Mouse (Mus musculus): ENCODE measurements at regions not wholly inside any gene's neighbourhood (a gene's known extent, or its start where the extent isn't known, plus 50 kb on each side); places are given as distances from the start of the nearest gene placed in this dataset.

GRCm38 (mm10) chr13:116111032-116111808, 198.3 kb downstream of the Isl1 start:
- no peaks in the 10 kb centered on the region for H3K36me3 ChIP-seq
- no peaks in the 10 kb centered on the region for H3K9me3 ChIP-seq
- no peak overlapping the region for H3K4me2 ChIP-seq
- WGBS = 89% methylated on average over 7 of the region's 7 CpGs
- H3K4me3 ChIP-seq (replicated peaks) = no peak overlapping the region
- ATAC-seq (ENCODE audit: insufficient number of reproducible peaks, insufficient read depth, low FRiP score, low TSS enrichment, low read depth) = no peak
- H3K9ac ChIP-seq (replicated peaks) = no peak overlapping the region
- H3K27me3 ChIP-seq = no peaks in the 10 kb centered on the region
- H3K4me1 ChIP-seq (replicated peaks) = no peaks in the 10 kb centered on the region
- H3K27ac ChIP-seq = no peak overlapping the region

- Histone ChIP-seq H3K4me3 (replicated peaks) (no peak overlapping the region), H3K36me3 (no peaks in the 10 kb centered on the region), H3K4me1 (replicated peaks) (no peaks in the 10 kb centered on the region), H3K4me2 (no peak overlapping the region), H3K27ac (no peak overlapping the region), H3K9ac (replicated peaks) (no peak overlapping the region), H3K27me3 (no peaks in the 10 kb centered on the region), H3K9me3 (no peaks in the 10 kb centered on the region)
- no peak for ATAC-seq (ENCODE audit: insufficient number of reproducible peaks, insufficient read depth, low FRiP score, low TSS enrichment, low read depth)
- WGBS = 98% methylated on average over 2 of the region's 2 CpGs
Measured at GRCm38 (mm10) chr13:116110578-116110977, 198.9 kb downstream of the Isl1 start.

GRCm38 (mm10) chr13:116087541-116088308, 221.8 kb downstream of the Isl1 start:
- no peak overlapping the region for H3K9ac ChIP-seq (replicated peaks)
- H3K4me3 ChIP-seq (replicated peaks) = no peak overlapping the region
- H3K4me1 ChIP-seq (replicated peaks) = no peaks in the 10 kb centered on the region
- H3K27me3 ChIP-seq = no peaks in the 10 kb centered on the region
- no peaks in the 10 kb centered on the region for H3K9me3 ChIP-seq
- 62% methylated on average over 4 of the region's 4 CpGs for WGBS
- no peak overlapping the region for H3K4me2 ChIP-seq
- no peak overlapping the region for H3K27ac ChIP-seq
- H3K36me3 ChIP-seq = no peaks in the 10 kb centered on the region
- no peak for ATAC-seq (ENCODE audit: insufficient number of reproducible peaks, insufficient read depth, low FRiP score, low TSS enrichment, low read depth)

GRCm38 (mm10) chr13:116087140-116087539, 222.3 kb downstream of the Isl1 start:
- Histone ChIP-seq H3K27ac (no peak overlapping the region), H3K4me3 (replicated peaks) (no peak overlapping the region), H3K36me3 (no peaks in the 10 kb centered on the region), H3K27me3 (no peaks in the 10 kb centered on the region), H3K9me3 (no peaks in the 10 kb centered on the region), H3K9ac (replicated peaks) (no peak overlapping the region), H3K4me1 (replicated peaks) (no peaks in the 10 kb centered on the region), H3K4me2 (no peak overlapping the region)
- 74% methylated on average over 1 of the region's 1 CpGs for WGBS
- ATAC-seq (ENCODE audit: insufficient number of reproducible peaks, insufficient read depth, low FRiP score, low TSS enrichment, low read depth) = no peak

GRCm38 (mm10) chr13:116056976-116057647, 252.4 kb downstream of the Isl1 start:
- no peak for ATAC-seq (ENCODE audit: insufficient number of reproducible peaks, insufficient read depth, low FRiP score, low TSS enrichment, low read depth)
- Histone ChIP-seq H3K27me3 (no peaks in the 10 kb centered on the region), H3K9me3 (no peaks in the 10 kb centered on the region), H3K4me1 (replicated peaks) (no peaks in the 10 kb centered on the region), H3K9ac (replicated peaks) (no peak overlapping the region), H3K4me2 (no peak overlapping the region), H3K36me3 (no peaks in the 10 kb centered on the region), H3K4me3 (replicated peaks) (no peak overlapping the region), H3K27ac (no peak overlapping the region)
- WGBS = 82% methylated on average over 5 of the region's 5 CpGs

GRCm38 (mm10) chr13:116056112-116056652, 253.3 kb downstream of the Isl1 start:
- Histone ChIP-seq H3K4me1 (replicated peaks) (no peaks in the 10 kb centered on the region), H3K27ac (no peak overlapping the region), H3K36me3 (no peaks in the 10 kb centered on the region), H3K4me2 (no peak overlapping the region), H3K27me3 (no peaks in the 10 kb centered on the region), H3K9ac (replicated peaks) (no peak overlapping the region), H3K9me3 (no peaks in the 10 kb centered on the region), H3K4me3 (replicated peaks) (no peak overlapping the region)
- ATAC-seq (ENCODE audit: insufficient number of reproducible peaks, insufficient read depth, low FRiP score, low TSS enrichment, low read depth) = no peak
- 70% methylated on average over 3 of the region's 3 CpGs for WGBS

GRCm38 (mm10) chr13:116036166-116036565, 273.3 kb downstream of the Isl1 start:
- ATAC-seq (ENCODE audit: insufficient number of reproducible peaks, insufficient read depth, low FRiP score, low TSS enrichment, low read depth) = no peak
- Histone ChIP-seq H3K9ac (replicated peaks) (no peak overlapping the region), H3K27me3 (no peaks in the 10 kb centered on the region), H3K4me3 (replicated peaks) (no peak overlapping the region), H3K27ac (no peak overlapping the region), H3K4me1 (replicated peaks) (no peaks in the 10 kb centered on the region), H3K9me3 (no peaks in the 10 kb centered on the region), H3K36me3 (no peaks in the 10 kb centered on the region), H3K4me2 (no peak overlapping the region)
- WGBS = 58% methylated on average over 4 of the region's 4 CpGs

- H3K27ac ChIP-seq = no peak overlapping the region
- WGBS = 95% methylated on average over 2 of the region's 2 CpGs
- no peak overlapping the region for H3K9ac ChIP-seq (replicated peaks)
- no peak overlapping the region for H3K4me3 ChIP-seq (replicated peaks)
- no peaks in the 10 kb centered on the region for H3K9me3 ChIP-seq
- H3K36me3 ChIP-seq = no peaks in the 10 kb centered on the region
- no peaks in the 10 kb centered on the region for H3K27me3 ChIP-seq
- no peaks in the 10 kb centered on the region for H3K4me1 ChIP-seq (replicated peaks)
- ATAC-seq (ENCODE audit: insufficient number of reproducible peaks, insufficient read depth, low FRiP score, low TSS enrichment, low read depth) = no peak
- no peak overlapping the region for H3K4me2 ChIP-seq
Measured at GRCm38 (mm10) chr13:116030152-116030720, 279.3 kb downstream of the Isl1 start.

- Histone ChIP-seq H3K9ac (replicated peaks) (no peak overlapping the region), H3K9me3 (no peaks in the 10 kb centered on the region), H3K4me3 (replicated peaks) (no peak overlapping the region), H3K4me2 (no peak overlapping the region), H3K27ac (no peak overlapping the region), H3K4me1 (replicated peaks) (no peaks in the 10 kb centered on the region), H3K27me3 (no peaks in the 10 kb centered on the region), H3K36me3 (no peaks in the 10 kb centered on the region)
- WGBS = 89% methylated on average over 2 of the region's 2 CpGs
- ATAC-seq (ENCODE audit: insufficient number of reproducible peaks, insufficient read depth, low FRiP score, low TSS enrichment, low read depth) = no peak
Measured at GRCm38 (mm10) chr13:116028583-116028982, 280.9 kb downstream of the Isl1 start.

GRCm38 (mm10) chr13:116027147-116027546, 282.3 kb downstream of the Isl1 start:
- Histone ChIP-seq H3K36me3 (no peaks in the 10 kb centered on the region), H3K27me3 (no peaks in the 10 kb centered on the region), H3K27ac (no peak overlapping the region), H3K4me2 (no peak overlapping the region), H3K4me1 (replicated peaks) (no peaks in the 10 kb centered on the region), H3K9me3 (no peaks in the 10 kb centered on the region), H3K9ac (replicated peaks) (no peak overlapping the region), H3K4me3 (replicated peaks) (no peak overlapping the region)
- 80% methylated on average over 2 of the region's 2 CpGs for WGBS
- ATAC-seq (ENCODE audit: insufficient number of reproducible peaks, insufficient read depth, low FRiP score, low TSS enrichment, low read depth) = no peak

GRCm38 (mm10) chr13:116017886-116018285, 291.6 kb downstream of the Isl1 start:
- no peaks in the 10 kb centered on the region for H3K4me1 ChIP-seq (replicated peaks)
- H3K4me2 ChIP-seq = no peak overlapping the region
- no peak overlapping the region for H3K4me3 ChIP-seq (replicated peaks)
- ATAC-seq (ENCODE audit: insufficient number of reproducible peaks, insufficient read depth, low FRiP score, low TSS enrichment, low read depth) = no peak
- no peak overlapping the region for H3K9ac ChIP-seq (replicated peaks)
- H3K36me3 ChIP-seq = no peaks in the 10 kb centered on the region
- H3K27ac ChIP-seq = no peak overlapping the region
- H3K9me3 ChIP-seq = no peaks in the 10 kb centered on the region
- H3K27me3 ChIP-seq = no peaks in the 10 kb centered on the region
- 67% methylated on average over 5 of the region's 5 CpGs for WGBS
